Mouse (Mus musculus): Measurements from ENCODE around the gene Gm14496.
"Not testable (repeated sequence)": the region's sequence is repeated elsewhere in the genome, so short reads cannot be mapped to it uniquely, and the experiment has no call there.

Gene Gm14496

DNA sequence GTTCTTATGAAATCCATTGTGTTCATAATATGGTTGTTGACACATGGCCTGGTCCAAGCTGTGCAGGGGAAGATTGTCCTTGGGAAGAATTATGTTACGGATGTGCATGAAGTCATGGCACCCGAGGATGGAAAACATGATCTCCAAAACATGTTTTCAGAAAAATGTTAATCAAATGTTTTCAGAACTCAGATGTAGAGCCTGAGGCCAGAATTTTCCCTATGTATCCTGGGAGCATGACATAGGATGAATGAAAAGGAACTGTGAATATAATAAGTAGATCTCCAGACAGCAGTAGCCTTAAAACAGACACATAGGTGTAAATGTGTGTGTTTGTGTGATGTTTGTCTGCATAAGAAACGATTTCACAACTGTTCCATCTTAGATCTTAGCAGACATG, at the start of gene Gm14496:
Gene Gm14496 (plus strand): TSS at position 301 of the 400 bp plus-strand sequence.
- no peak for DNase-seq (ENCODE audit: low spot score)

- not testable (repeated sequence) for DNase-seq (ENCODE audit: low spot score)
These were observed 37.9 kb upstream of the Gm14496 start for GRCm38 (mm10) chr2:181952747-181953680.

GRCm38 (mm10) chr2:181968395-181968794, 22.5 kb upstream of the Gm14496 start:
- DNase-seq (ENCODE audit: low spot score) = no peak

DNA sequence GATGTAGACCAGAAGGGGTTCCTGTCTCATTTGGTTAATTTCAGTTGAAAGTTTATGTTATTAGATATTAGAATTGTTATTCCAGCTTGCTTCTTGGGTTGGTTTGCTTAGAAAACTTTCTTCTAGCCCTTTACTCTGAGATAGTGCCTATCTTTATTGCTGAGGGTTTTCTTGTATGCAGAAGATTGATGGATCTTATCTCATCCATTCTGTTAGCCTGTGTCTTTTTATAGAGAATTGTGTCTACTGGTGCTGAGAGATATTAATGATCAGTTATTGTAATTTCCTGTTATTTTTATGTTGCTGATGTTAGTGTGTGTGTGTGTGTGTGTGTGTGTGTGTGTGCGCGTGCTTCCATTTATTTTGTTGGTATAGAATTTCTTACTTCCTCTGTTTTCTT, 21.7 kb upstream of the Gm14496 start:
- DNase-seq (ENCODE audit: low spot score) = no peak

DNA sequence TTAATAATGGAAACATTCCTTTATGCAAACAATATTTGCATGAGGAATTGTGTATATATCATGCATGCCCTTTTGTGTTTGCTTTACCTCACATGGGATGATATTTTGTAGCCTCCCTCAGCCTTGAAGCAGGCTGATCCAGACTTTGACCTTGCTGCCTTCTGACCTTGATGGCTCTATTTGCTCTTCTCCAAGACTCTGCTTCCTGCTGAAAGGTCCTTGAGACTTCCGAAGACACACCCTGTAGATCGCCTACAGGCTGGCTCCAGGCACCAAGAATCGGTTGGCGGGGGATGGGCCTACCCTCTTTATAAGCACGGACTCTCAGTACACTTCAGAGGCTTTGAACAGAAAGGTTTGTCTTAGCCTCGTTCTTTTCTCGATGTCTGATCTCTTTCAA, 9.0 kb upstream of the Gm14496 start:
- not testable (repeated sequence) for DNase-seq (ENCODE audit: low spot score)
